Mouse (Mus musculus) limb, embryonic 12.5 days (tissue): ENCODE measurements around the gene Runx2. TPM values are rescaled to one million over a fixed set of nuclear protein-coding genes. Genes with fewer than 3 reads are reported as not detected.

Experiments
- ATAC-seq: fragments of 200-750 bp; cut with Nextera tagmentation; 2 replicates; pipeline ENCODE4 v1.8.0; 2017; ENCODE audit warnings: low read depth, moderate TSS enrichment; ENCODE audit not compliant: insufficient number of reproducible peaks, insufficient read depth, low FRiP score, low TSS enrichment
- H3K27ac ChIP-seq: fragments of 300-500 bp; sonication (generic); 2 replicates; pipeline ENCODE4 v1.5.1; 2016; ENCODE audit warnings: mild to moderate bottlenecking, moderate library complexity
- H3K27me3 ChIP-seq: fragments of 300-500 bp; sonication (generic); 2 replicates; pipeline ENCODE4 v1.6.1; 2016; ENCODE audit warnings: mild to moderate bottlenecking, moderate library complexity
- H3K36me3 ChIP-seq: fragments of 300-500 bp; sonication (generic); 2 replicates; pipeline ENCODE4 v1.6.1; 2016; ENCODE audit warnings: mild to moderate bottlenecking, moderate library complexity
- H3K4me1 ChIP-seq: fragments of 300-500 bp; sonication (generic); replicated peaks from 2 replicates; pipeline ENCODE4 v1.6.1; 2016
- H3K4me2 ChIP-seq: fragments of 300-500 bp; sonication (generic); 2 replicates; pipeline ENCODE4 v1.6.1; 2016; ENCODE audit warnings: mild to moderate bottlenecking, moderate library complexity
- H3K4me3 ChIP-seq: fragments of 300-500 bp; sonication (generic); replicated peaks from 2 replicates; pipeline ENCODE4 v1.5.1; 2016; ENCODE audit warnings: mild to moderate bottlenecking
- H3K9ac ChIP-seq: fragments of 300-500 bp; sonication (generic); replicated peaks from 2 replicates; pipeline ENCODE4 v1.6.1; 2016; ENCODE audit warnings: mild to moderate bottlenecking, moderate library complexity
- H3K9me3 ChIP-seq: fragments of 300-500 bp; sonication (generic); 2 replicates; pipeline ENCODE4 v1.6.1; 2016; ENCODE audit warnings: mild to moderate bottlenecking, moderate library complexity
- WGBS: fragments of 180-500 bp; shearing (Covaris S2); methylation state at CpG from one replicate; pipeline ENCODE4 v1.1.7; 2016; 5-methylcytosine and 5-hydroxymethylcytosine counted together
- polyA plus RNA-seq: library from polyadenylated mRNA; unstranded; fragments of >200 nt; fragmentation: Nextera tagmentation; extraction: Ambion mirVana; gene quantifications from 2 replicates; pipeline ENCODE4 v1.2.1, GENCODE M21; 2016

Gene Runx2
- polyA plus RNA-seq, 1 experiment from 2014 or later, result 8.3 TPM

DNA sequence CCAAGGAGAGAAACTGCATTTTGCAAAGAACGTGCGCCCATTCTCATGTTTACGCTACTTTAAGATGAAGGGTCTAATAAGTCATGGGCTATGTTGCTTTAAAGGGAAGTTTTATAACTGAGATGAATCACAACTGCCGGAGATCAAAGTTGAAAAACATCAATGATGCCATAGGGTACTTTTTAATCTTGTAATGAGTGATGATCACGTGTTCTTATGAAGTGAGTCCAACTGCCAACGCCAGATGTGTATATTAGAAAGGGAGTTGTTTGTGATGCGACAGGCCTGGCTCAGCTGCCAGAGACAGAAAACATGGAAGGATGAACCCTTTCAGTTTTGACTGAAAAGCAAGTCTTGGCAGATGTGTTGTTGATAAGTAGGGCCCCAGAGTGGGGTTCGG lies 101.2 kb downstream of the Runx2 start:
- no peak overlapping the region for H3K9ac ChIP-seq
- H3K27me3 ChIP-seq, result peaks cover 18% of the 10 kb centered on the region; the same call in 1 of the 2 replicates
- ATAC-seq, result no peak
- no peak overlapping the region for H3K4me2 ChIP-seq
- no peaks in the 10 kb centered on the region for H3K9me3 ChIP-seq
- H3K36me3 ChIP-seq, result no peaks in the 10 kb centered on the region
- no peak overlapping the region for H3K4me3 ChIP-seq
- H3K27ac ChIP-seq, result no peak overlapping the region
- peaks cover 24% of the 10 kb centered on the region for H3K4me1 ChIP-seq
- WGBS, result 78% methylated on average over 8 of the region's 8 CpGs

DNA sequence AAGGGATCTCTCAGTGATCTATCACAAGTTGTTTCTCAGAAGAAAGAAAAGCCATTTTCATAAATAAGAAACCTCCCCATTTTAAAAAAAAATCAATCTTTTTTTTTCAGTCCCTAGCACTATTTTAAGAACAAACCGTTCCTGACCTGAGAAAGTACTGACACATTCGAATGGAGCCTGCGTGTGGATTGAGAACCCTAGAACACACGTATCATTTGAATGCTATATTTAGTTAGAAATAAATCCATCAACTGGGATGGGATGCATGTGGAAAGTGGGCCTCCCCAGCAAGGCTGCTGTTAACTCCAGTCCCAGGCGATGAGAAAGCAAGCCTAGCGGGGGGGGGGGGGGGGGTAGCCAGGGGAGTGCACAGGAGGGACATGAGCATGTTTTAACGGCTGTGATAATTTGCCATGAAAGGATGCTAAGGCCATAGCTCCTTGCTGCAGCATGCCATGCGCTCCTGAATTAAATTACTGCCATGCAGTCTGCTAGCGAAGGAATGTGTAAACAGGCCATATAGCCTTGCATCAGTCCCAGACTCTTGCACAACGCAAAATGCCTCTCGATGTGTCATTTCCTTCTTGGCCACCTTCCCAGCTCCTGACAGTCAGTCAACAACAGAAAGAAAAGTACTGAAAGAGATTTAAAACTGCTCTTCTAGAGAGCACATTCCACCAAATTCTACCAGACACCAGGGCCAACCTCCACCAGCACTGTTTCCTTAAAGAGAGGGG lies 104.9 kb downstream of the Runx2 start:
- Histone ChIP-seq H3K36me3 (no peaks in the 10 kb centered on the region), H3K4me2 (no peak overlapping the region), H3K27ac (peak overlapping the region; percentile 56; the same call in 1 of the 2 replicates), H3K4me1 (peaks cover 11% of the 10 kb centered on the region), H3K9ac (no peak overlapping the region), H3K9me3 (no peaks in the 10 kb centered on the region), H3K27me3 (peaks cover 12% of the 10 kb centered on the region; the same call in 1 of the 2 replicates), H3K4me3 (no peak overlapping the region)
- peak; percentile 52; the same call in 1 of the 2 replicates for ATAC-seq
- 34% methylated on average over 11 of the region's 11 CpGs for WGBS

DNA sequence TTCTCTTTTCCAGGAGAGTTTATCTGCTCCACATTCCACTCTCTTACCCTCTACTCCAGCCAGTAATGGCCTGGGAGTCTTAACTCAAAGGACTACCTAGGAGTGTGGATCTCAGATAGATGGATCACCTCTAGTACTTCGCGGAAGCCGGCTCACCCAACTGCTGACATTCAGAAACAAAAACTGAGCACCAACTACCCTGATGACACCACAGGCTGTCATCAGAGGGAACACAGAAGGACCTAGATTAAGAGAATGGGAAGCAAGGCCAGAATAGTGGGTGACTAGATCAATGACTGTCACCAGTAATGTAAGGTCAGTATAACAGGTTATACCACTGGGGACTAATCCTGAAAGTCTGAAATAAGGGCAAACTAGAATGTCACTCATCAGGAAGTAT lies 106.6 kb downstream of the Runx2 start:
- no peak overlapping the region for H3K9ac ChIP-seq
- H3K27me3 ChIP-seq, result peaks cover 12% of the 10 kb centered on the region; the same call in 1 of the 2 replicates
- H3K4me2 ChIP-seq, result no peak overlapping the region
- no peak for ATAC-seq
- no peaks in the 10 kb centered on the region for H3K36me3 ChIP-seq
- no peak overlapping the region for H3K4me3 ChIP-seq
- H3K4me1 ChIP-seq, result peaks cover 13% of the 10 kb centered on the region
- H3K9me3 ChIP-seq, result no peaks in the 10 kb centered on the region
- WGBS, result 99% methylated on average over 3 of the region's 3 CpGs
- no peak overlapping the region for H3K27ac ChIP-seq

DNA sequence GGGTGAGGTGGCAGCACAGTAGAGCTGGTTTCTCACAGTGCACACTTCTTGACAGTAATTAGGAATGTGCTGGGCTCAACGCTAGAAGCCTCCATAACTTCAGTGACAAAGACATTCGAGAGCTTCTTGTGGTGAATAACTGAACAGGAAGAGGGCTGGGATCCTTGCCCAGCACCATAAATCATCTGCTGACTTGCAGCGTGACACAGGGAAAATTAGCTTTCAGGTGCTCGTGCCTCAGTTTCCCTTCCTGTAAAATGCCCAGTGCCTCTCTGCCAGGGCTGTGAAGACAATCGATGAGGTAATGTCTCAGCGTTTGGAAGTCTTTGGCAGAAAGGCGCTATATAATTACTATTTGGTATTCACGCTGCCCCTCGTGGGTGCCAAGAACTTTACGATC lies 108.1 kb downstream of the Runx2 start:
- H3K4me2 ChIP-seq, result no peak overlapping the region
- ATAC-seq, result no peak
- H3K9me3 ChIP-seq, result no peaks in the 10 kb centered on the region
- peaks cover 13% of the 10 kb centered on the region for H3K4me1 ChIP-seq
- no peak overlapping the region for H3K4me3 ChIP-seq
- H3K27me3 ChIP-seq, result peaks cover 12% of the 10 kb centered on the region; the same call in 1 of the 2 replicates
- no peaks in the 10 kb centered on the region for H3K36me3 ChIP-seq
- no peak overlapping the region for H3K9ac ChIP-seq
- WGBS, result 81% methylated on average over 10 of the region's 10 CpGs
- H3K27ac ChIP-seq, result no peak overlapping the region

DNA sequence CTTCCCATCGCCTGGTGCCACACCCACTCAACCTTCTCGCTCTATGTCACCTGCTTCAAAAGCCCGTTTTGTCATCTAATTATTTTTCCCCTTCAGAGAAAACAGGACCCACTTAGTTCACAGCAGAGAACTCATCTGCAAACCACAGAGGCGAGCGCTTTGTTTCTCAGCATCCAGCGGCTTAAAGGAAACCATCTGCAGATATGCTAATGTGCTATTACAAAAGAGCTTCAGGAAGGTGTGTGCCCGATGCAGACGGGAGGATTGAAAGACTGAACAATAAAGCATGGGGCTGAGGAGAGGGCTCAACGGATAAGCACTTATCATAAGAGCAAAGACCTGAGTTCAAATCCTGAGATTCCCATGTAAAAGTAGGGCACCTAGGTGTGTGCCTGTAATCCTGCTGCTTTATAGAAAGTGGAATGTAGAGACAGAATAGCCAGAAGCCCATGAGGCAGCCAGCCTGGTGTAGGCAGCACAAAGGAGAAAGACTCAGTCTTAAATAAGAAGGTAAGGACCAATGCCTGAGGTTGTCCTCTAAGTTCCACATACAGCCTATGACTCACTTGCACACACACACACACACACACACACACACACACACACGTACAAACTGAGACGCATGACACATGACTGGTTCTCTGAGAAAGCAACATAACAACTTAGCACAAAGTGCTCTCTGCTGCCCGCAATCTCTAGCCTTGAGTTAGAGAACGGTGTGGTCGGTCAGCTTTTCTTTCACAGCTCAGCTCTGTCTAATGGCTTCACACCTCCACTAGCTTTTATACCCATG lies 111.9 kb downstream of the Runx2 start:
- Histone ChIP-seq H3K36me3 (no peaks in the 10 kb centered on the region), H3K27me3 (peaks cover 3% of the 10 kb centered on the region; the same call in 1 of the 2 replicates), H3K4me2 (no peak overlapping the region), H3K27ac (no peak overlapping the region), H3K4me1 (peaks cover 8% of the 10 kb centered on the region; the same call in 1 of the 2 replicates), H3K9ac (no peak overlapping the region), H3K9me3 (no peaks in the 10 kb centered on the region), H3K4me3 (no peak overlapping the region)
- no peak for ATAC-seq
- 65% methylated on average over 14 of the region's 14 CpGs for WGBS

DNA sequence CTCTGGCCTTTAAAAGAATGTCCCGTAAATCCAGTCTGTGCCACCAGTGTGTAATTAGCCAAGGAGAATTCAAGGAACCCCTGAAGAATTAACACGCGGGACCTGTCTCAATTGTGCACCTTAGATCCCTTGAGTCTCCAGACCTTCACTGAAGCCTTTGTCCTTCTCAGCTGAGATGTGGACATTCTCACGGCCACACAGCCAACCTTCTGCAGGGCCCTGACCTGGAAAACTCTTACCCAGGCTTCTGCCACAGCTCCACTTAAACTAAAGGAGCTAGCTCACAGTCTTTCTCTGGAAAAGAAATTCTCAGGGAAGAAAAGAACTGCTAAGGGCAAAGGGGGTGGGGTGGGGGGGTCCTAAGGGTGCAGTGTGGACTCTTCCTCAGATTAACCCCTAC lies 113.1 kb downstream of the Runx2 start:
- no peak for ATAC-seq
- no peak overlapping the region for H3K27ac ChIP-seq
- H3K36me3 ChIP-seq, result no peaks in the 10 kb centered on the region
- peaks cover 3% of the 10 kb centered on the region; the same call in 1 of the 2 replicates for H3K27me3 ChIP-seq
- no peak overlapping the region for H3K4me2 ChIP-seq
- H3K9ac ChIP-seq, result no peak overlapping the region
- no peaks in the 10 kb centered on the region for H3K9me3 ChIP-seq
- H3K4me3 ChIP-seq, result no peak overlapping the region
- 83% methylated on average over 4 of the region's 4 CpGs for WGBS
- peaks cover 8% of the 10 kb centered on the region; the same call in 1 of the 2 replicates for H3K4me1 ChIP-seq

DNA sequence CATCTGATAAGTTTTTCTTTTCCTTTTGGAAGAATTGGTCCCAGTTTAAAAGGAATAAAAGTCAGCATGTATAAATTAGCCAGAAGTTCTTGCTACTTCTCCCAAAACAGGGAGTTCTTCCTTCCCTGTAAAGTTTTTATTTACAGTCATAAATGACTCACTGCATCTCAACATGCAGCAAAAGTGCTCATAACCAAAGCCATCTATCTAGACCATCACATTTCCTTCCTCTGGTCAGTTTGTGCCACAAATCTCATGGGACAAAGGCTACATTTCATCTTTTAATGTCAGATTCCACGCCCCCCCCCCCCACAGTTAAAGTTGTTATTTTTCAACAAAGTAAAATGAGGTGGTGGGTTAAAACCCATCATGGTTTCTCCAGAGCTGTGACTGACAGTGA lies 114.3 kb downstream of the Runx2 start:
- peaks cover 10% of the 10 kb centered on the region; the same call in 1 of the 2 replicates for H3K4me1 ChIP-seq
- peaks cover 3% of the 10 kb centered on the region; the same call in 1 of the 2 replicates for H3K27me3 ChIP-seq
- H3K36me3 ChIP-seq, result no peaks in the 10 kb centered on the region
- H3K27ac ChIP-seq, result no peak overlapping the region
- no peak for ATAC-seq
- no peak overlapping the region for H3K4me2 ChIP-seq
- WGBS, result 87% methylated on average over 1 of the region's 1 CpGs
- H3K9ac ChIP-seq, result no peak overlapping the region
- no peaks in the 10 kb centered on the region for H3K9me3 ChIP-seq
- no peak overlapping the region for H3K4me3 ChIP-seq

DNA sequence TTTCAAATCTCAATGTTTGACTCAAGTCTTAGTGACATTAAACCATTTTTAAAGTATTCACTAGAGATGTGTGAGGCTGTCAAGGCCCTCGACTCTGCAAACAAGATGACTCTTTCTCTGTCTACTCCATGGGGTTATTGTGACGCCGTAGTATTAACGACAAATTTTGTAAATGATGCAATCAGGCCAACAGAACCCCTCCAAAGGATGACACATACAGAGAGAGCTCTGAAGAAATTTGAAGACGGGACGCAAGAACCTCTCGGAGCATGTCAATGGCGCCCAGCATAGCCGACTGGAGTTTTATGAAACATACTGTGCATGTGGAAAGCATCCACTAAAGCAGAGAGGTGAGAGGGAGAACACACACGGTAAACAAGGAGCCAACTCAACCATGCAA lies 117.5 kb downstream of the Runx2 start:
- Histone ChIP-seq H3K9ac (no peak overlapping the region), H3K4me1 (peaks cover 10% of the 10 kb centered on the region; the same call in 1 of the 2 replicates), H3K9me3 (no peaks in the 10 kb centered on the region), H3K27ac (no peak overlapping the region), H3K27me3 (no peaks in the 10 kb centered on the region), H3K4me2 (no peak overlapping the region), H3K4me3 (no peak overlapping the region), H3K36me3 (no peaks in the 10 kb centered on the region)
- no peak for ATAC-seq
- 91% methylated on average over 10 of the region's 10 CpGs for WGBS

DNA sequence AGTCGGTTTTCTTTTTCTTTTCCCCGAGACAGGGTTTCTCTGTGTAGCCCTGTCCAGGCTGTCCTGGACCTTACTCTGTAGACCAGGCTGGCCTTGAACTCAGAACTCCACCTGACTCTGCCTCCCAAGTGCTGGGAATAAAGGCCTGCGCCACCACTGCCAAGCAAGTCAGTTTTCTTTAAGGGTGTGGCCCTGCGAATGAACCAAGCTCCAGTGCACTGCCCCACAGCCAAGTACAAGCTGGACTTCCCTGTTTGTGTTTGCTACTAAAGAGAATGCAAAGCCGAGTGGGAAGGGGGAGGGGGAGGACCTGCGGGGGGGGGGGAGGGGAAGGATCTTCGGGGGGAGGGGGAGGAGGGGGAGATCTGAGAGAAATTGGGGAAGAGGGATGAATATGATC lies 121.0 kb downstream of the Runx2 start:
- H3K9ac ChIP-seq, result no peak overlapping the region
- no peak overlapping the region for H3K4me2 ChIP-seq
- 81% methylated on average over 5 of the region's 7 CpGs for WGBS

DNA sequence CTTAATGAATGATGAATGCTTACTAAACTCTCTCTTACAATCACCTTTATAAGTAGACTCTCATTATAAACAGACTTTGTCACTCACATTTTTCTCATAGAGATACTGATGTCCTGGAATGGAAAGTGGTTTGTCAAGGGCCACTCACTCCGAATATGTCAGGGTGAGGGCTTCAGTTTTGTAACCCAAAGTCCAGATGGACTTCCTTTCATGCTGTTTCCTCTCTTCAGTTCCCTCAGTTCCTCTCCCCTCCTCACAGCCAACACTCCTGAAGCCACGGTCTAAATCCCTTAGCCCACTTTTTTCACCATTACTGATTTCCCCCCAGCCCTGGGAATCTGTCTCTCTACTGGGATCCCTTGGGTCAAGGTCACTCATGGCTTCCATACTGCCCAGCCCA lies 123.1 kb downstream of the Runx2 start:
- Histone ChIP-seq H3K4me3 (no peak overlapping the region), H3K4me1 (0 out of 2 replicates have a peak, but pooled peaks cover 5% of the 10 kb centered on the region), H3K36me3 (no peaks in the 10 kb centered on the region), H3K27me3 (no peaks in the 10 kb centered on the region; the same call in 1 of the 2 replicates), H3K27ac (no peak overlapping the region), H3K9me3 (no peaks in the 10 kb centered on the region), H3K4me2 (no peak overlapping the region), H3K9ac (no peak overlapping the region)
- WGBS, result 79% methylated on average over 2 of the region's 2 CpGs
- no peak for ATAC-seq

More for the DNA sequence above, 121.0 kb downstream of the Runx2 start:
- H3K4me3 ChIP-seq, result no peak overlapping the region
- no peaks in the 10 kb centered on the region; the same call in 1 of the 2 replicates for H3K27me3 ChIP-seq
- no peaks in the 10 kb centered on the region for H3K9me3 ChIP-seq
- H3K4me1 ChIP-seq, result 0 out of 2 replicates have a peak, but pooled peaks cover 5% of the 10 kb centered on the region
- no peak overlapping the region for H3K27ac ChIP-seq
- H3K36me3 ChIP-seq, result no peaks in the 10 kb centered on the region
- ATAC-seq, result no peak

DNA sequence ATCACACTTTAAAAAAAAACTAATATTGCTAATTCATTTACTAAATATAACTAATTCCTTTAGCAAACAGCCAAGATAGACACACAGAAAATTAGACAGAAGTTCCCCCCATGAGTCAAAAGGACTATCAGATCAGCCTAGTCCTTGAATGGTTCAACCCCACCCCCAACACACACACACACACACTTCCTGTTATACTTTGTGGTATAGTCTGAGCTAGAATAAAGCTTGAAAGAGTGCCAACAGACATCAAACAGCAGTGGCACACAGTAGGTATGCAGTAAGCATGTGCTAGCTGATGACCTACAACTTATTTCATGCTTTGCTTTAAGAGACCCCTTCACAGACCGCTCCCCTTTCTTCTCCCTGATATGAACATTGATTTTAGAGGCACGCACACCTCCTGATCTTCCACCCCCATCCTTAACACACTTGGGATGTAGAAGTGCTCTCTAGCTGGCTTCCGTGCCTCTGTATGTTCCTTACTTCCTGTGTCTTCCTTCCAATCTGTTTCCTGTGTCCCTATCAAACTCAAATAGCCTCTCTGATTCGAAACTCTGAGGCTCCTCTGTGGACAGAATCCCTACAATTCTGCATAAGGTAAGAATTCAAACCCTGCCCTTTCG lies 124.1 kb downstream of the Runx2 start:
- no peak for ATAC-seq
- Histone ChIP-seq H3K9ac (no peak overlapping the region), H3K4me1 (peaks cover 7% of the 10 kb centered on the region), H3K4me2 (no peak overlapping the region), H3K4me3 (no peak overlapping the region), H3K36me3 (no peaks in the 10 kb centered on the region), H3K27ac (no peak overlapping the region), H3K9me3 (no peaks in the 10 kb centered on the region), H3K27me3 (no peaks in the 10 kb centered on the region; the same call in 1 of the 2 replicates)
- 88% methylated on average over 5 of the region's 5 CpGs for WGBS
